Mouse (Mus musculus) limb, embryonic 13.5 days (tissue): ENCODE data around the gene Fbxl17. TPM values are rescaled to one million over a fixed set of nuclear protein-coding genes. Genes with fewer than 3 reads are reported as not detected.

ENCODE experiments used
- ATAC-seq: fragments of 200-750 bp; cut with Nextera tagmentation; 2 replicates; pipeline ENCODE4 v1.8.0; 2017; ENCODE audit warnings: low read depth, moderate number of reproducible peaks, moderate TSS enrichment; ENCODE audit not compliant: low FRiP score
- H3K27ac ChIP-seq: fragments of 300-500 bp; sonication (generic); 2 replicates; pipeline ENCODE4 v1.5.1; 2015; ENCODE audit warnings: inconsistent platforms, mild to moderate bottlenecking, moderate library complexity
- H3K27me3 ChIP-seq: fragments of 300-500 bp; sonication (generic); 2 replicates; pipeline ENCODE4 v1.6.1; 2015; ENCODE audit warnings: mild to moderate bottlenecking, inconsistent platforms
- H3K36me3 ChIP-seq: fragments of 300-500 bp; sonication (generic); 2 replicates; pipeline ENCODE4 v1.6.1; 2015; ENCODE audit warnings: inconsistent platforms, mild to moderate bottlenecking, moderate library complexity
- H3K4me1 ChIP-seq: fragments of 300-500 bp; sonication (generic); 2 replicates; pipeline ENCODE4 v1.6.1; 2015; ENCODE audit warnings: inconsistent platforms
- H3K4me2 ChIP-seq: fragments of 300-500 bp; sonication (generic); replicated peaks from 2 replicates; pipeline ENCODE4 v1.6.1; 2015; ENCODE audit warnings: inconsistent platforms, mild to moderate bottlenecking, moderate library complexity
- H3K4me3 ChIP-seq: fragments of 300-500 bp; sonication (generic); 2 replicates; pipeline ENCODE4 v1.5.1; 2015; ENCODE audit warnings: moderate library complexity, mild to moderate bottlenecking, inconsistent platforms
- H3K9ac ChIP-seq: fragments of 300-500 bp; sonication (generic); 2 replicates; pipeline ENCODE4 v1.6.1; 2015; ENCODE audit warnings: mild to moderate bottlenecking, inconsistent platforms
- H3K9me3 ChIP-seq: fragments of 300-500 bp; sonication (generic); 2 replicates; pipeline ENCODE4 v1.6.1; 2016; ENCODE audit warnings: inconsistent platforms
- WGBS: fragments of 180-500 bp; shearing (Covaris S2); methylation state at CpG from one replicate; pipeline ENCODE4 v1.1.7; 2015; 5-methylcytosine and 5-hydroxymethylcytosine counted together
- polyA plus RNA-seq: library from polyadenylated mRNA; unstranded; fragments of >200 nt; fragmentation: Nextera tagmentation; extraction: Ambion mirVana; gene quantifications from 2 replicates; pipeline ENCODE4 v1.2.1, GENCODE M21; 2015

Fbxl17 gene
- polyA plus RNA-seq, 1 experiment from 2014 or later = 8.1 TPM

DNA sequence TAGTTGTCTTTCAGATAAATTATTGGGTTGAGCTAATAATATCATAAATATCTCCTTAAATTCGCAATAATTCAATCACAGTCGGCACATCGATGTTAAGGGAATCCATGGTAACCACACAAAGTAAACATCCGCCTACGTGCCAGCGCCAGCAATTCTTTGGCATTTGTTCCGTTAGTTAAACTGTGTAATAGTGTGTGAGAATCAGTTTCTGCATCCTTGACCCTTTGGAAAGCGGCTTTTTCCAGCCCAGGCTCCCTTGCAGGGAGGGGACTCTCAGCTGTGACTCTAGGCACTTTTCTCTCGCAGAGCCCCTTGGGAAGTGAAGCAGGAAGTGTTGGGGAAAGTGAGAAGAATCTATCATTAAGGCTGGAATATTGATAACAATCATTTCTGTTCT is 314.3 kb downstream of the Fbxl17 start:
- Histone ChIP-seq H3K9me3 (no peaks in the 10 kb centered on the region), H3K4me1 (0 out of 2 replicates have a peak, but pooled peaks cover 3% of the 10 kb centered on the region), H3K36me3 (no peaks in the 10 kb centered on the region; the same call in 1 of the 2 replicates), H3K27me3 (no peaks in the 10 kb centered on the region), H3K4me3 (no peak overlapping the region), H3K4me2 (no peak overlapping the region), H3K9ac (no peak overlapping the region), H3K27ac (no peak overlapping the region)
- 77% methylated on average over 9 of the region's 9 CpGs for WGBS
- ATAC-seq = no peak

DNA sequence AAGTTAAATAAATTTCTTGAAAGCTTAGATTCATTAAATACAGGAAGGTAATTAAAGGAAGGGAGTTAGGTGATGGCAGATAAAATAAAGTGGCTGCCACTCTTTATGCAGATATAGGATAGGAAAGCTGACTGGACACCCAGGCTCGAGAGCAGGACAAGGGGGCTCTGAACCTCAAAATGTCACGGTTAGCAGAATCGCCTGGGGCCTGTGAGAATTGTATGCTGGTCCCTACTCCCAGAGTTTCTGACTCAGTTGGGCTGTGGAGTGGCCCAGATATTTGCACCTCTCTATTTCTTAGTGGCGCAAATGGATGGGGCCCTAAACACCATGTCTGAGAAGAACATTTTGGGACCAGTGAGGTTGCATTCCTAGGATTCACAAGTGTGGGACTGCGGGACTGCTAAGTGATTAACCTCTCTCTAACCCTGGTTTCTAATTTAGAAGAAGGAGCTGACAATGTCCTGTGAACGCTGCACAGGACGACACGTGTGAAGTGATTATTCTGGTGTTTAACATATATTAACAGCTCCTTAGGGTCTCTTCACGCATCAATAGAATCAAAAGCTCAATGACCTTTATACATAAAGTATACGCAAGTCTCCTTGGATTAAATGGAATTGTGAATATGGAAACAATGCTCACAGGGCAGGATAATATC is 314.8 kb downstream of the Fbxl17 start:
- Histone ChIP-seq H3K9ac (no peak overlapping the region), H3K4me2 (no peak overlapping the region), H3K27me3 (no peaks in the 10 kb centered on the region), H3K36me3 (no peaks in the 10 kb centered on the region; the same call in 1 of the 2 replicates), H3K4me3 (no peak overlapping the region), H3K27ac (no peak overlapping the region), H3K4me1 (0 out of 2 replicates have a peak, but pooled peaks cover 3% of the 10 kb centered on the region), H3K9me3 (no peaks in the 10 kb centered on the region)
- WGBS = 61% methylated on average over 10 of the region's 10 CpGs
- ATAC-seq = no peak

DNA sequence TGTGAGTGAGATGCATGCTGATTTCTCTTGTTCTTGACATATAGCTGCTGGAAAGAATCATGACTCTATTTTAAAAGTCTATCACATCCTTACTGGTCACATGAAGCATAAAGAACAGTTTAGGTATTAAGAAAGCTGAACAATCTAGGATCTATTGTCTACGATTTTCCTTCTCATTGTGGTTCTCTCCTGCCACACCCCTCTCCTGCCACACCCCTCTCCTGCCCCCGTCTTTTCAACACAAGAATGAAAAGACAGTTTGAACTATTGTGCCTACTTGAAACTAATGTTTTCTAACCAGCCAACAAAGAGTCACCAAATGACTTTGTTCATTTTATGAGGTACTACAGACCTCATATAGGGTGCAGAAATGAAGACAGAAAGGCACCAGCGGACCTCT is 316.4 kb downstream of the Fbxl17 start:
- H3K4me1 ChIP-seq = 0 out of 2 replicates have a peak, but pooled peaks cover 3% of the 10 kb centered on the region
- no peak overlapping the region for H3K4me2 ChIP-seq
- H3K36me3 ChIP-seq = no peaks in the 10 kb centered on the region; the same call in 1 of the 2 replicates
- ATAC-seq = no peak
- H3K27ac ChIP-seq = no peak overlapping the region
- WGBS = 68% methylated on average over 3 of the region's 3 CpGs
- no peaks in the 10 kb centered on the region for H3K9me3 ChIP-seq
- no peaks in the 10 kb centered on the region for H3K27me3 ChIP-seq
- H3K9ac ChIP-seq = no peak overlapping the region
- no peak overlapping the region for H3K4me3 ChIP-seq

DNA sequence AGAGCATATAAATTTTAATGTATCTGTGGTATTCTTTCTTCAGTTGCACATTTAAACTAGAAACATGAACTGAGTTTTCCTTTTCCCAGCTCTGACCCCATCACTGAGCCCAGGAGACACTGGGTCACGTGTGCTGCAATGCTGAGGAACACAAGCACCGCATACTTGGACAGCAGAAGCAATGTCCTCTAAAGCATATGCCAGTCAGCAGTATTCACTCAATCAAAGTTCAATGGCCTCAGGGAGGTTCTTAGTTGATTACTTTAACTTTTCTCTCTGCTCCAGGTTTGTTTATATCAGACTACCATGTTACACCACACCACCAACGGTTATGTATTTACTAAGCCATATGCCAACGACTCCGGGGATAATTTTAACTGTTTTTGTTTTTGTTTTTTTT is 318.2 kb downstream of the Fbxl17 start:
- no peak overlapping the region for H3K4me2 ChIP-seq
- H3K4me1 ChIP-seq = 0 out of 2 replicates have a peak, but pooled peaks cover 3% of the 10 kb centered on the region
- no peak overlapping the region for H3K4me3 ChIP-seq
- WGBS = 83% methylated on average over 5 of the region's 5 CpGs
- no peak for ATAC-seq
- H3K9ac ChIP-seq = no peak overlapping the region
- no peak overlapping the region for H3K27ac ChIP-seq
- no peaks in the 10 kb centered on the region for H3K9me3 ChIP-seq
- H3K36me3 ChIP-seq = no peaks in the 10 kb centered on the region; the same call in 1 of the 2 replicates
- H3K27me3 ChIP-seq = no peaks in the 10 kb centered on the region

DNA sequence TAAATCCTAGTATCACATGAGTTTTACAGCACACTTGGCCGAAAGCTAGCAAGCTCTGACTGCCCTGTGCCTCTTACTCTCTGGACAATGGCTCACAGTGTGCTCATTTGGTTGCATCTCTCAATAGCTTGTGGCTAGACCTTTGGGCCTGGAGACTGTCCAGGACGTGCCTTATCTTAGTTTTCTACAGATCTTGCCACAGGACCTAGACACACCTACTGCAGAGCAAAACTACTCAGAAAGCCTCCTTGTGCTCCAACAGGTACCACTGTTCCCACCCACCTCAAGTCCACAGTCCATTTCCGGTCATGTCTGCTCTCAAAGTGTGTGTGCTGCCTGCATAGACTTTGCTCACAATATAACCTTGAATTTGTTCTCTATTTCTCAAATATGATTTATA is 319.8 kb downstream of the Fbxl17 start:
- H3K9me3 ChIP-seq = no peaks in the 10 kb centered on the region
- no peak overlapping the region for H3K9ac ChIP-seq
- 0 out of 2 replicates have a peak, but pooled peaks cover 8% of the 10 kb centered on the region for H3K4me1 ChIP-seq
- no peak for ATAC-seq
- no peak overlapping the region for H3K4me2 ChIP-seq
- no peaks in the 10 kb centered on the region for H3K36me3 ChIP-seq
- 83% methylated on average over 3 of the region's 3 CpGs for WGBS
- H3K4me3 ChIP-seq = no peak overlapping the region
- H3K27ac ChIP-seq = no peak overlapping the region
- H3K27me3 ChIP-seq = no peaks in the 10 kb centered on the region

DNA sequence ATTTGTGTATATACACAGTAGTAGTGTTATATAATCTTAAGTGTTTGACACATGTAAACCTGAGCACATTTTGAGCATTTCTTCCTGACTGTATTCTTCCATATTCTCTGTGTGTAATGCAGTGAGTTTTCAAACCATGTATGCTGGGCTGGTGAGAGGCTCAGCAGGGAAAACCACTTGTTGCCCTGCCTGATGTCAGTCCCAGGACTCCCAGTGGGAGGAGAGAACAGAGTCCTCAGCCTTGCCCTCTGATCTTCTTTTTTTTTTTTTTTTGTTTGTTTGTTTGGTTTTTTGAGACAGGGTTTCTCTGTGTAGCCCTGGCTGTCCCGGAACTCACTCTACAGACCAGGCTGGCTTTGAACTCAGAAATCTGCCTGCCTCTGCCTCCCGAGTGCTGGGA is 321.5 kb downstream of the Fbxl17 start:
- ATAC-seq = no peak
- no peak overlapping the region for H3K4me2 ChIP-seq
- no peak overlapping the region for H3K9ac ChIP-seq
- H3K36me3 ChIP-seq = no peaks in the 10 kb centered on the region
- H3K9me3 ChIP-seq = no peaks in the 10 kb centered on the region
- no peaks in the 10 kb centered on the region for H3K27me3 ChIP-seq
- 0 out of 2 replicates have a peak, but pooled peaks cover 6% of the 10 kb centered on the region for H3K4me1 ChIP-seq
- no peak overlapping the region for H3K4me3 ChIP-seq
- whole genome bisulfite sequencing = 90% methylated on average over 2 of the region's 2 CpGs
- no peak overlapping the region for H3K27ac ChIP-seq

DNA sequence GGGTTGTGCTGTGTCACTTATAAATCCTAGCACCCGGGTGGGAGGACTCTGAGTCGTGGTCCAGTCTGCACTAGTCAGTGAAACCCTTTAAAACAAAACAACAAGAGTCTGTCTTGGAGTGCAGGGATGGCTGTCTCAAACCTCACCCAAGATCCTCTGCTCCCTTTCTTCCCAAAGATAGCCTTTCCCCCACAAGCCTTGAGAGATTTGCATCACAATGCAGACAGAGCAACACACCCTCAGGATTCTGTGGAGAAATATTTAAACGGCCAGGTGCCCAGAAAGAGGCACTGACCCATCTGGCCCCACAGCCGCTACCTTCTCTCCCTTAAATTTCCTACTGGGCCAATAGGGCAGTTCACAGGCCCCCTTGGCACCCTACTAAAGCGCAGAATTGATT is 323.4 kb downstream of the Fbxl17 start:
- H3K36me3 ChIP-seq = no peaks in the 10 kb centered on the region
- WGBS = 67% methylated on average over 5 of the region's 5 CpGs
- H3K4me2 ChIP-seq = no peak overlapping the region
- no peak overlapping the region for H3K27ac ChIP-seq
- no peak for ATAC-seq
- 0 out of 2 replicates have a peak, but pooled peaks cover 6% of the 10 kb centered on the region for H3K4me1 ChIP-seq
- no peak overlapping the region for H3K9ac ChIP-seq
- no peak overlapping the region for H3K4me3 ChIP-seq
- H3K9me3 ChIP-seq = no peaks in the 10 kb centered on the region
- no peaks in the 10 kb centered on the region for H3K27me3 ChIP-seq

DNA sequence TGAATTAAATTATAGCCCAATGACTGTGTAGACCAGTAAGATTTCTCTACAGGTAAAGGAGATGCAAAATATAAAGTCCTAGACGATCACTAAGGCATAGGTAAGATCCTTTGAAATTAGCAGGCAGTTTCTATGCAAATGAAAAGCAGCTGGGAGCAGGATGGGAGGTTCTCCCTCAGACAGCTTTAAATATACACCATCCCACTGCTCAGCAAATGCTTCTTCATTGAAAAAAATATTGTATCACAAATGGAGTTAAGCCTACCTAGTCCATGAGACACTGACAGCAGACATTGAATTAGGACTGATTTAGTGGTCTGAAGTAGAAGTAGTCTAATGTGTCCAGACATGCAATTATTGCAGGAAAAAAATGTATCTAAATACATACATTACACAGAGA is 327.1 kb downstream of the Fbxl17 start:
- Histone ChIP-seq H3K4me2 (no peak overlapping the region), H3K4me1 (0 out of 2 replicates have a peak, but pooled peaks cover 6% of the 10 kb centered on the region), H3K9ac (no peak overlapping the region), H3K4me3 (no peak overlapping the region), H3K36me3 (no peaks in the 10 kb centered on the region), H3K27me3 (no peaks in the 10 kb centered on the region), H3K27ac (no peak overlapping the region), H3K9me3 (no peaks in the 10 kb centered on the region)
- 23% methylated on average over 1 of the region's 1 CpGs for WGBS
- ATAC-seq = no peak

DNA sequence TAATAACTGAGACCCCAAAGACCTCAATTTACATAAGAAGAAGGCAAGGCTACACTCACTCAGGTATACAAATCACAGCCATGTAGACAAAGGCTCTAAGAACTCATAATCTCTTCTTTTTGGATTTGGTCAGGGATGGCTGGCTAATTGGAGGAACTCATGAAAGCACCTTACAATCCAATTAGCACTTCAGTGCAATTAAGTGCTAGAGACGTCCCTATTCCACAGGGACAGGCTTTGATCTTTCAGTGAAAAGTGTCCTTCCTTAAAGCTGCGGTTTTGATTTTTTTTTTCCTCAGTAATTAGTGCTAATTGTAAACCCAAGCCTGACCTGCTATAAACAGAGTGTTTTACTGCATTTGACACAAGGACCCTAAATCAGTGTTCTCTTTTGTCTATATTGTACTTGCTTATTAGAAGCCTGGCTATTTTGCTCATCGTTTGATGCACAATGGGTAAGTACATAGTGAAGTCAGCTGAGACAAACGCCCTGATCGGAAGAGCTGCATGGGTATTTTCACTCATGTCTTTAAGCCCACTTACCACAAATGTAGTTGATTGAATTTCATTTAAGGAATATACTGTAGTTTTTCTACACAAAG is 327.8 kb downstream of the Fbxl17 start:
- no peak for ATAC-seq
- Histone ChIP-seq H3K4me1 (0 out of 2 replicates have a peak, but pooled peaks cover 6% of the 10 kb centered on the region), H3K4me3 (no peak overlapping the region), H3K27me3 (no peaks in the 10 kb centered on the region), H3K36me3 (no peaks in the 10 kb centered on the region), H3K9me3 (no peaks in the 10 kb centered on the region), H3K9ac (no peak overlapping the region), H3K27ac (no peak overlapping the region), H3K4me2 (no peak overlapping the region)
- 20% methylated on average over 5 of the region's 5 CpGs for WGBS

DNA sequence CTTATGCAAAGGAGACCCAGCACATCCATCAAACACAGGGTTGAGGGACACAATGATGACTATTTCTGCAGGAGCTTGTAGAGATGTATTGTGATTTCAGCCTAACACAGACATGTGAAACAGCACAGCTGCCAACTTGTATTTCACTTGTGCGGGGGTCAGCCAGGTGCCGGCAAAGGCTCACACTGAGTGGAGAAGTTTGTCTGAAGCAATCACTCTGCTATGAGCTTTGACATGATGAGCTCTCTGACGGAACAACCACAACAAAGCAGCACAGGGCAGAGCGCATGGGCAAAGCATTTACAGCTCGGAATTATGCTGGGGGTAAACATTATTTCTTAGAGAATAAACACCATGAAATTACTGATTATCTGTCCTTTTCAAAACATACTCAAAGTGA is 328.6 kb downstream of the Fbxl17 start:
- no peak for ATAC-seq
- Histone ChIP-seq H3K4me1 (0 out of 2 replicates have a peak, but pooled peaks cover 2% of the 10 kb centered on the region), H3K4me3 (no peak overlapping the region), H3K27me3 (no peaks in the 10 kb centered on the region), H3K27ac (no peak overlapping the region), H3K9me3 (no peaks in the 10 kb centered on the region), H3K4me2 (no peak overlapping the region), H3K9ac (no peak overlapping the region), H3K36me3 (no peaks in the 10 kb centered on the region)
- 36% methylated on average over 5 of the region's 5 CpGs for WGBS

DNA sequence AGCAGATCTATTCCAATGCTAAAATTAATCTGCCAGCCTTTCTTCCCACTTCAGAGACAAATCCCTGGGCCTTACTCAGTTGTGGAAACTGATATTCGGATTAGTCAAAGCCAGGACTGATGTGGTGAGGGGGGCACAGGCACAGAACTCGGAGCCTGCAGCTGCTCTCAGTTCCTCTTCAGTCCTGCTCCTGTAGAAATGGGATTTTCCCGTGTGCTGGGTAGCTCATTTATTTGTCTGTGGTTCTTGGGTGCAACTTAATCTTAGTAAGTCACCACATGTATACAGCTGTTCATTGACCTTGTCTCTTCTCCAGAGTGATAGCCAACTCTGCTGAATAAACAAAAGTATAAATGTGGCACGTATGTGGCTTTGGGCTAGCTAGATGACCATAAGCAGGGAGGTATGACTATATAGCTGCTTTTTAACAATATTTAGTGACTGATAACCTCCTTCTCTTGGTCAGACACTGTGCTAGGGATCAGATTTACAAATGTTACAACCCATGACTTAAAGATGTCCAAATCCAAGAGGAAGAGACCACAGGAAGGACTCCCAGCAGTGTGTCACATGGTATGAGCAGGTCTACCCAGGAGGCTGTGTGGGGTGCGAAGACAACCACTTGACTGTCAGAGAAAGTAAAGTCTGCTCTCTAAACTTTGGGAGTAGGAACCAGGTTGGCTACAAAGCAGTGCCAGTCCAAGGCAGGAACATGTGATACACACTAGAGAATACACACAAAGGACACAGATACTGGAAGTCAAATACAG is 331.6 kb downstream of the Fbxl17 start:
- Histone ChIP-seq H3K27me3 (no peaks in the 10 kb centered on the region), H3K4me1 (no peaks in the 10 kb centered on the region), H3K27ac (no peak overlapping the region), H3K4me2 (no peak overlapping the region), H3K36me3 (no peaks in the 10 kb centered on the region), H3K9ac (no peak overlapping the region), H3K9me3 (no peaks in the 10 kb centered on the region), H3K4me3 (no peak overlapping the region)
- no peak for ATAC-seq
- 74% methylated on average over 5 of the region's 5 CpGs for WGBS

DNA sequence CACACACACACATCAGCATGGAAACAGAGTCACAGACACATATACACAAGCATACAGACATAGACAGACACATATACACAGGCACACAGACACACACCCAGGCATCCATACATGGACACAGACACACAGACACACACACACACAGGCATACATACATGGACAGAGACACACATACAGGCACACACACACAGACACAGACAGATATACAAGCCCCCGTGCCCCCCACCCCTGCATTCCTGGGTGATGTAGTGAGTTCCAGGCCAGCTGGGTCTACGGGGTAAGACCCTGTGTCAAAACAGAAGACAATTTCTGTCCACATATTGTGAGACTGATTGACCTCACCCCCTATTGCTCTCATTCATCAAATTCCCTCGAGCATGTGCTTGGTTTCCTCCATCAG is 332.6 kb downstream of the Fbxl17 start:
- no peak overlapping the region for H3K4me2 ChIP-seq
- no peak for ATAC-seq
- H3K27me3 ChIP-seq = no peaks in the 10 kb centered on the region
- no peak overlapping the region for H3K4me3 ChIP-seq
- WGBS = 91% methylated on average over 3 of the region's 3 CpGs
- H3K4me1 ChIP-seq = no peaks in the 10 kb centered on the region
- H3K9me3 ChIP-seq = no peaks in the 10 kb centered on the region
- no peaks in the 10 kb centered on the region for H3K36me3 ChIP-seq
- H3K27ac ChIP-seq = no peak overlapping the region
- H3K9ac ChIP-seq = no peak overlapping the region
